ENCODE assay signal across 10 mouse cellular contexts in genomic region chr3:116577286-116577685, GRCm38 (mm10). TPM values are rescaled to one million over a fixed set of nuclear protein-coding genes. Genes with fewer than 3 reads are reported as not detected.
DNase-seq lines count a peak whose midpoint lies in the region; ATAC-seq and TF ChIP-seq lines count a peak whose summit lies in the region.
"Had no signal": no experiment of that assay in that cellular context is flagged by ENCODE, and none has a peak within 500 bp of the region (broad histone marks: within the 10 kb centered on the region; RNA-seq: fewer than 3 reads in every experiment).

No protein-coding gene starts in this region.

- peaks cover 11% of the 10 kb centered on the region for H3K36me3 ChIP-seq in liver, embryonic 16.5 days (ENCODE audit: control insufficient read depth, insufficient read depth)
- H3K36me3 ChIP-seq in liver, embryonic 12.5 days: peaks cover 36% of the 10 kb centered on the region
- peaks cover 0 to 8% of the 10 kb centered on the region in 2 experiments; a peak in 2 of 4 replicates for H3K36me3 ChIP-seq in MEL (ENCODE audit: control insufficient read depth in 1 of 2, insufficient read depth in 2 of 2, low read length in 2 of 2)

- peak in 2 of 3 experiments; percentile 53 to 56; a peak in 4 of 6 replicates for TF ChIP-seq CTCF in MEL (IDR thresholded peaks at IDR 0.05 in 2 of 3, conservative IDR thresholded peaks at IDR 0.05 in 1 of 3; ENCODE audit: control insufficient read depth in 1 of 3, insufficient read depth in 1 of 3, low read depth in 2 of 3, low read length in 3 of 3, poor library complexity in 1 of 3, severe bottlenecking in 1 of 3)

- TF ChIP-seq RAD21 in MEL (IDR thresholded peaks at IDR 0.05; ENCODE audit: low read depth, low read length): peak; percentile 44

- no peak overlapping the region for H3K4me3 ChIP-seq in liver, embryonic 16.5 days (ENCODE audit: low read depth, low read length)
- no peak overlapping the region for H3K4me3 ChIP-seq in liver, embryonic 12.5 days
- no peak overlapping the region for H3K4me3 ChIP-seq in MEL (ENCODE audit: control insufficient read depth in 1 of 2, insufficient read depth in 1 of 2, low read depth in 2 of 2, low read length in 2 of 2)
- H3K4me3 ChIP-seq: limb, embryonic 10.5 days had no signal

- no peak overlapping the region for H3K27ac ChIP-seq in liver, embryonic 16.5 days (ENCODE audit: low read length)
- no peak overlapping the region for H3K27ac ChIP-seq in liver, embryonic 12.5 days
- no peak overlapping the region for H3K27ac ChIP-seq in MEL (ENCODE audit: control insufficient read depth, low read depth, low read length)
- H3K27ac ChIP-seq: limb, embryonic 10.5 days had no signal

- no peaks in the 10 kb centered on the region for H3K27me3 ChIP-seq in liver, embryonic 16.5 days (ENCODE audit: control insufficient read depth, insufficient read depth, low read depth, low read length)
- H3K27me3 ChIP-seq in liver, embryonic 12.5 days (replicated peaks): no peaks in the 10 kb centered on the region
- H3K27me3 ChIP-seq in MEL (ENCODE audit: control insufficient read depth in 1 of 2, insufficient read depth in 2 of 2, low read length in 2 of 2): no peaks in the 10 kb centered on the region

- DNase-seq in embryo, embryonic 11 days: peak; percentile 16
- DNase-seq in embryo, embryonic 9.5 days (ENCODE audit: extremely low spot score): no peak
- DNase-seq in MEL (ENCODE audit: low read depth, low spot score): no peak
- no peak for DNase-seq in gastrocnemius, postnatal 10 days
- DNase-seq in layer of hippocampus, adult 8-10 months (ENCODE audit: low spot score in 2 of 2): no peak

- 50% methylated on average over 3 of the region's 3 CpGs for WGBS in liver, embryonic 16.5 days (ENCODE audit: insufficient replicate concordance)
- 48% methylated on average over 3 of the region's 3 CpGs for WGBS in liver, embryonic 12.5 days (ENCODE audit: insufficient replicate concordance)

- no peaks in the 10 kb centered on the region for H3K4me1 ChIP-seq in liver, embryonic 16.5 days (ENCODE audit: control insufficient read depth, low read depth, low read length)
- H3K4me1 ChIP-seq in liver, embryonic 12.5 days: no peaks in the 10 kb centered on the region
- H3K4me1 ChIP-seq in MEL (ENCODE audit: control insufficient read depth in 1 of 2, insufficient read depth in 2 of 2, low read length in 2 of 2): no peaks in the 10 kb centered on the region
- H3K4me1 ChIP-seq: limb, embryonic 10.5 days had no signal

- no peak overlapping the region for H3K4me2 ChIP-seq in liver, embryonic 16.5 days (ENCODE audit: low read depth, low read length)
- H3K4me2 ChIP-seq in liver, embryonic 12.5 days: no peak overlapping the region

- no peak for TF ChIP-seq EP300 in MEL (IDR thresholded peaks at IDR 0.05; ENCODE audit: low read depth in 1 of 2, low read length in 2 of 2)

- no peak for TF ChIP-seq POLR2A in MEL (IDR thresholded peaks at IDR 0.05; ENCODE audit: control insufficient read depth in 1 of 2, insufficient read depth in 1 of 2, low read depth in 1 of 2, low read length in 2 of 2, poor library complexity in 1 of 2)

- no peak overlapping the region for H3K9ac ChIP-seq in liver, embryonic 16.5 days (ENCODE audit: low read depth, low read length)
- H3K9ac ChIP-seq in liver, embryonic 12.5 days: no peak overlapping the region
- no peak overlapping the region for H3K9ac ChIP-seq in MEL (ENCODE audit: control insufficient read depth, low read depth, low read length, poor library complexity, severe bottlenecking)

- H3K79me2 ChIP-seq in MEL (ENCODE audit: control insufficient read depth, insufficient read depth, low read length, poor library complexity): no peaks in the 10 kb centered on the region

- no peaks in the 10 kb centered on the region for H3K9me3 ChIP-seq in liver, embryonic 16.5 days (replicated peaks; ENCODE audit: control insufficient read depth, low read length)
- no peaks in the 10 kb centered on the region for H3K9me3 ChIP-seq in liver, embryonic 12.5 days (replicated peaks)
- no peaks in the 10 kb centered on the region for H3K9me3 ChIP-seq in MEL (replicated peaks; ENCODE audit: insufficient read depth, low read length)
- H3K9me3 ChIP-seq: limb, embryonic 10.5 days had no signal

- 0 out of 2 replicates have a peak, but pooled peaks have one; percentile 43 for ATAC-seq in liver, embryonic 16.5 days (ENCODE audit: low read depth)
- no peak for ATAC-seq in liver, embryonic 12.5 days
- ATAC-seq in erythroid progenitor cell, adult 5-6 weeks (replicated peaks; ENCODE audit: low FRiP score, poor library complexity, severe bottlenecking): 0 out of 2 replicates have a peak, but pooled peaks have one; percentile 19
- ATAC-seq: inflammation-experienced regulatory T-cells, adult 6 months had no signal

TF ChIP-seq in MEL, 35 proteins besides CTCF, POLR2A, EP300 and RAD21:
- TF ChIP-seq SMC3 (IDR thresholded peaks at IDR 0.05; ENCODE audit: low read depth, low read length): peak; percentile 60
- no peak for TF ChIP-seq RCOR1 (IDR thresholded peaks at IDR 0.05; ENCODE audit: low read depth, low read length)
- TF ChIP-seq CHD2 (IDR thresholded peaks at IDR 0.05; ENCODE audit: low read length): no peak
- TF ChIP-seq ZC3H11A (IDR thresholded peaks at IDR 0.05; ENCODE audit: low read depth, low read length): peak; percentile 35
- no peak for TF ChIP-seq KAT2A (conservative IDR thresholded peaks at IDR 0.05; ENCODE audit: low read depth, low read length)
- TF ChIP-seq ZKSCAN1 (IDR thresholded peaks at IDR 0.05; ENCODE audit: low read depth, low read length): no peak

RNA-seq across cellular contexts. Expression of gene Lrrc39, which starts 14.5 kb away (rescaled TPM):
- 2.2 and 2.7 TPM in 2 replicates for polyA plus RNA-seq in liver, embryonic 16.5 days (2015; fragmentation: Nextera tagmentation; extraction: Ambion mirVana)
- 2.6 and 3.8 TPM in 2 replicates for polyA plus RNA-seq in liver, embryonic 12.5 days (2016; fragmentation: Nextera tagmentation; extraction: Ambion mirVana)
- total RNA-seq in MEL (2012; rRNA removed): 0.39 and 0.65 TPM in 2 replicates
- polyA plus RNA-seq in MEL (2012; ENCODE audit: insufficient read depth in 1 of 2, insufficient read length in 2 of 2, low read depth in 1 of 2, low replicate concordance in 2 of 2, missing spikeins in 1 of 2): under 1 TPM in 1 of 2 experiments, not detected in 1; 0.40 TPM
- 19.5 and 37.7 TPM in 2 replicates for total RNA-seq in erythroid progenitor cell, adult 5-6 weeks (2015; ENCODE audit: low replicate concordance)
- 18.2 and 21.9 TPM in 2 replicates for total RNA-seq in erythroid progenitor cell, adult 5-6 weeks (2017; ENCODE audit: low replicate concordance)
- 10 to 100 TPM; 38.4 to 39.8 TPM for total RNA-seq in gastrocnemius, postnatal 10 days (2021)
- under 1 TPM in 3 of 4 experiments, not detected in 1; 0.17 to 0.45 (median 0.31) TPM for total RNA-seq in layer of hippocampus, adult 8-10 months (2022)

RNA-seq across cellular contexts. Expression of gene Sass6, which starts 17.5 kb away (rescaled TPM):
- polyA plus RNA-seq in liver, embryonic 16.5 days (2015; fragmentation: Nextera tagmentation; extraction: Ambion mirVana): 17.3 and 17.8 TPM in 2 replicates
- polyA plus RNA-seq in liver, embryonic 12.5 days (2016; fragmentation: Nextera tagmentation; extraction: Ambion mirVana): 26.3 and 28.2 TPM in 2 replicates
- total RNA-seq in MEL (2012; rRNA removed): 8.5 and 9.2 TPM in 2 replicates
- 10 to 100 TPM in 1 of 2 experiments, not detected in 1; 15.4 TPM for polyA plus RNA-seq in MEL (2012; ENCODE audit: insufficient read depth in 1 of 2, insufficient read length in 2 of 2, low read depth in 1 of 2, low replicate concordance in 2 of 2, missing spikeins in 1 of 2)
- 62.7 and 75.9 TPM in 2 replicates for total RNA-seq in erythroid progenitor cell, adult 5-6 weeks (2015; ENCODE audit: low replicate concordance)
- total RNA-seq in erythroid progenitor cell, adult 5-6 weeks (2017; ENCODE audit: low replicate concordance): 118 and 120 TPM in 2 replicates
- total RNA-seq in gastrocnemius, postnatal 10 days (2021): 1 to 10 TPM; 4.4 to 5.2 TPM
- 1 to 10 TPM; 5.9 to 8.6 (median 7.9) TPM for total RNA-seq in layer of hippocampus, adult 8-10 months (2022)

RNA-seq across cellular contexts. Expression of gene Trmt13, which starts 37.1 kb away (rescaled TPM):
- polyA plus RNA-seq in liver, embryonic 16.5 days (2015; fragmentation: Nextera tagmentation; extraction: Ambion mirVana): 7.0 and 7.3 TPM in 2 replicates
- polyA plus RNA-seq in liver, embryonic 12.5 days (2016; fragmentation: Nextera tagmentation; extraction: Ambion mirVana): 13.1 and 13.6 TPM in 2 replicates
- 10.2 and 15.5 TPM in 2 replicates for total RNA-seq in MEL (2012; rRNA removed)
- 10 to 100 TPM in 1 of 2 experiments, not detected in 1; 12.0 TPM for polyA plus RNA-seq in MEL (2012; ENCODE audit: insufficient read depth in 1 of 2, insufficient read length in 2 of 2, low read depth in 1 of 2, low replicate concordance in 2 of 2, missing spikeins in 1 of 2)
- 4.2 and 4.3 TPM in 2 replicates for total RNA-seq in erythroid progenitor cell, adult 5-6 weeks (2015; ENCODE audit: low replicate concordance)
- 17.5 and 22.0 TPM in 2 replicates for total RNA-seq in erythroid progenitor cell, adult 5-6 weeks (2017; ENCODE audit: low replicate concordance)
- total RNA-seq in gastrocnemius, postnatal 10 days (2021): 1 to 10 TPM; 6.9 to 9.3 TPM
- total RNA-seq in layer of hippocampus, adult 8-10 months (2022): 10 to 100 TPM; 18.4 to 26.2 (median 20.4) TPM

Comparison
In these comparisons a context has a peak if more than half of its experiments do, and no peak if none do; other contexts are left out.
1. RNA of gene Lrrc39, which starts 14.5 kb away (total RNA-seq): 38.4 to 39.8 TPM in gastrocnemius, postnatal 10 days and 18.2 to 37.7 TPM in erythroid progenitor cell, adult 5-6 weeks; 0.39 to 0.65 TPM in MEL and 0.17 to 0.45 TPM in layer of hippocampus, adult 8-10 months; every median in the first group is over 10 times any median in the second.